Mouse (Mus musculus) limb, embryonic 14.5 days (tissue): ENCODE data around the gene Nfx1. TPM values are rescaled to one million over a fixed set of nuclear protein-coding genes. Genes with fewer than 3 reads are reported as not detected.

Source experiments
- ATAC-seq: fragments of 200-750 bp; cut with Nextera tagmentation; 2 replicates; pipeline ENCODE4 v1.8.0; 2017; ENCODE audit warnings: low read depth, moderate number of reproducible peaks, moderate TSS enrichment; ENCODE audit not compliant: low FRiP score
- DNase-seq: peaks from one replicate; pipeline ENCODE4 v3.0.0-alpha.2; 2015; ENCODE audit warnings: low spot score
- H3K27ac ChIP-seq: fragments of 300-500 bp; sonication (generic); replicated peaks from 2 replicates; pipeline ENCODE4 v1.5.1; 2014; ENCODE audit warnings: low read depth, mild to moderate bottlenecking, low read length, moderate library complexity, mixed read lengths
- H3K27me3 ChIP-seq: fragments of 300-500 bp; sonication (generic); 2 replicates; pipeline ENCODE4 v1.6.1; 2014; ENCODE audit warnings: low read length, mixed read lengths; ENCODE audit not compliant: control insufficient read depth, insufficient read depth
- H3K36me3 ChIP-seq: fragments of 300-500 bp; sonication (generic); 2 replicates; pipeline ENCODE4 v1.6.1; 2014; ENCODE audit warnings: mild to moderate bottlenecking, low read length, moderate library complexity, mixed read lengths; ENCODE audit not compliant: control insufficient read depth, insufficient read depth
- H3K4me1 ChIP-seq: fragments of 300-500 bp; sonication (generic); 2 replicates; pipeline ENCODE4 v1.6.1; 2014; ENCODE audit warnings: antibody characterized with exemption, low read length, mixed read lengths; ENCODE audit not compliant: control insufficient read depth, insufficient read depth
- H3K4me2 ChIP-seq: fragments of 300-500 bp; sonication (generic); replicated peaks from 2 replicates; pipeline ENCODE4 v1.6.1; 2014; ENCODE audit warnings: low read depth, mild to moderate bottlenecking, low read length, moderate library complexity; ENCODE audit not compliant: severe bottlenecking
- H3K4me3 ChIP-seq: fragments of 300-500 bp; sonication (generic); replicated peaks from 2 replicates; pipeline ENCODE4 v1.5.1; 2014; ENCODE audit warnings: low read length
- H3K9ac ChIP-seq: fragments of 300-500 bp; sonication (generic); 2 replicates; pipeline ENCODE4 v1.6.1; 2014; ENCODE audit warnings: mild to moderate bottlenecking, low read depth, low read length, moderate library complexity; ENCODE audit not compliant: severe bottlenecking
- H3K9me3 ChIP-seq: fragments of 300-500 bp; sonication (generic); 2 replicates; pipeline ENCODE4 v1.6.1; 2016; ENCODE audit warnings: low read length; ENCODE audit not compliant: control insufficient read depth
- POLR2A ChIP-seq: fragments of 200-500 bp; IDR thresholded peaks from 2 replicates; pipeline ENCODE4 v1.8.0; 2012; ENCODE audit warnings: inconsistent platforms, mild to moderate bottlenecking, moderate library complexity, borderline replicate concordance; ENCODE audit not compliant: insufficient read depth, insufficient read length; ENCODE audit errors: extremely low read depth
- WGBS: fragments of 180-500 bp; shearing (Covaris S2); extraction: QIAGEN DNeasy Blood & Tissue Kit; methylation state at CpG from one replicate; pipeline ENCODE4 v1.1.7; 2014; 5-methylcytosine and 5-hydroxymethylcytosine counted together
- polyA plus RNA-seq, 2 experiments: library from polyadenylated mRNA; depleted of rRNA in 1 of 2; stranded (reverse) in 1 of 2; unstranded in 1 of 2; fragments of >200 nt; fragmentation: Nextera tagmentation in 1 of 2; extraction: Ambion mirVana in 1 of 2; gene quantifications; 2 replicates each; pipeline versions ENCODE4 v1.2.1 to v1.2.3; 2012 to 2014

The Nfx1 gene
- polyA plus RNA-seq, 2 experiments, result 88.8 to 91.4 TPM

DNA sequence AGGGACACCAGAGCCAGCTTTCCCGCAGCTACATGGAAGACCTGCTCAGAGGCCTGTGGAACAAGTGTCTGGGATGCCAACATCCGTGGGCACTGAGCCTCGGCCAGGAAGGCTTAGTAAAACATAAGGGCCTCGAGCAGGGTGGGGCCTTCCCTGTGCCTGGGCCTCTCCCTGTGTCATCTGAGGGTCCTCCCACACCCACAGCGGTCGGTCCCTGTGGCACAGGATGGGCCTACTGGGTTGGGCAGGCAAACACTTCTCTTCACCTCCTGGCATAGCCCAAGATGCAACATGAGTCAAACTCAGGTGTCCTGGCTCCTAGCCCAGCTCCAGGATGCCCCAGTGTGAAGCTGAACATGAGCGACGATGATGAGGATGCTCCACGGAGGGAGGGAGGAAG lies 86.7 kb downstream of the Nfx1 start:
- 0 out of 2 replicates have a peak, but pooled peaks cover 3% of the 10 kb centered on the region for H3K4me1 ChIP-seq
- no peaks in the 10 kb centered on the region for H3K36me3 ChIP-seq
- 66% methylated on average over 6 of the region's 9 CpGs for WGBS
- H3K27ac ChIP-seq, result no peak overlapping the region
- no peak overlapping the region for H3K9ac ChIP-seq
- H3K27me3 ChIP-seq, result no peaks in the 10 kb centered on the region
- DNase-seq (no peak), ATAC-seq (no peak; the same call in 1 of the 2 replicates)
- no peak overlapping the region for H3K4me3 ChIP-seq
- no peak for TF ChIP-seq POLR2A
- H3K9me3 ChIP-seq, result no peaks in the 10 kb centered on the region
- no peak overlapping the region for H3K4me2 ChIP-seq

DNA sequence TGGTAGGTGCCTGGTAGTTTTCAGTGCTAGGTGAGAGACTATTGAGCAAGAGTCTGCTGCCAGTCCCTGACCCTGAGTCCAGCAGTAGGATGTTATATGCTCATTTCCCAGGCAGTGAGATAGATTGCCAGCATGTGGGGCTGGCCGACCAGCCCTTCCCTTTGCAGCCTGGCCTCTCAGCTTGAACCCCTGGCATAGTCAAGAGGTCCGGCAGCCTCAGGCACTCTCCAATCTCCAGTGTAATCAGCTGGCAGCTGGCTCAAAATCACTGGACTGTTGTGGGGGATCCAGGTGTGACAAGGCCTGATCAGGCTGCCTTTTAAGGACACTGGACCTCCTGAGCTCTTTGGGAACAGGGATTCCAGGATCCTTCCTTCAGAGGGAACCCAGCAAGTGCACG lies 92.6 kb downstream of the Nfx1 start:
- WGBS, result 40% methylated on average over 3 of the region's 3 CpGs
- Histone ChIP-seq H3K9ac (no peak overlapping the region), H3K27ac (no peak overlapping the region), H3K4me3 (no peak overlapping the region), H3K4me2 (no peak overlapping the region), H3K27me3 (no peaks in the 10 kb centered on the region), H3K36me3 (no peaks in the 10 kb centered on the region), H3K4me1 (no peaks in the 10 kb centered on the region), H3K9me3 (no peaks in the 10 kb centered on the region)
- no peak for ATAC-seq
- no peak for DNase-seq
- no peak for TF ChIP-seq POLR2A

DNA sequence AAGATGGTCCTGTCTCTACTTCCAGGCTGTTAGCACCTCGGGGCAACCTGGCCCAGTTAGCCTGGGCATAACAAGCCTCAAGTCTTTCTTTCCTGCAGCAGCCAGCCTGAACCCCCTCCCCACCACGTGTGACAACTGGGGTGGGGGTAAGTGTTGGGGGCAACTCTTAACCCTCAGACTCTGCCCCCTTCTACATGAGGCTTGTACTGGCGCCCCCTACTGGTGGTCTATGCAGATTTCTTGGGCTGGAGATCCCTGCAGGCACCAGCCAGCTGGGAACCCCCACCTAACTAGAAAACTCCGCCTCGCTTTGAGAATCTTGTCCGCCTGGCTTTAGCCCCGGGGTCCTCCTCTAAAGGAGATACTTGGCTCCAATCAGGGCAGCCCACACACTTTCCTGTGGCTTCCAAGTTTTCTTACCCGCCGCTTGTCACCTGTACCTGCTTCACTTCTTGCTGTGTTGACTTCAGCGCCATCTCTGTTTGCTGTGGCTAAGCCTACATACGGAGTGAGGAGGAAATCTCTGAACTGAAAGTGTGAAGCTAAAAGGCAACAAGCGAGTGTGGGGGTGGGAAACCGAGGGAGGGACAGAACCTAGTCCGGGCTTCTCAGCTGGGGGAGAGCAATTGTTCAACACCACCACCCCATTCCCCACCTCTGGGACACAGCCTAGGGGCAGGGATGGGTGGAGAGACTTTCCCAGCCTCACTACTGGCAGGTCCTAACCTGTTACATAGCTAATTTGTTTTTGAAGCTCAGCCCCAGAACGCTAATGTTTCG lies 93.4 kb downstream of the Nfx1 start:
- Histone ChIP-seq H3K9me3 (no peaks in the 10 kb centered on the region), H3K4me1 (no peaks in the 10 kb centered on the region), H3K4me2 (peak overlapping the region; percentile 25; the same call in 1 of the 2 replicates), H3K27me3 (no peaks in the 10 kb centered on the region), H3K36me3 (no peaks in the 10 kb centered on the region), H3K9ac (no peak overlapping the region), H3K4me3 (no peak overlapping the region), H3K27ac (no peak overlapping the region)
- peak; percentile 52 for DNase-seq
- 16% methylated on average over 16 of the region's 16 CpGs for WGBS
- TF ChIP-seq POLR2A, result no peak
- ATAC-seq, result 0 out of 2 replicates have a peak, but pooled peaks have one; percentile 41

DNA sequence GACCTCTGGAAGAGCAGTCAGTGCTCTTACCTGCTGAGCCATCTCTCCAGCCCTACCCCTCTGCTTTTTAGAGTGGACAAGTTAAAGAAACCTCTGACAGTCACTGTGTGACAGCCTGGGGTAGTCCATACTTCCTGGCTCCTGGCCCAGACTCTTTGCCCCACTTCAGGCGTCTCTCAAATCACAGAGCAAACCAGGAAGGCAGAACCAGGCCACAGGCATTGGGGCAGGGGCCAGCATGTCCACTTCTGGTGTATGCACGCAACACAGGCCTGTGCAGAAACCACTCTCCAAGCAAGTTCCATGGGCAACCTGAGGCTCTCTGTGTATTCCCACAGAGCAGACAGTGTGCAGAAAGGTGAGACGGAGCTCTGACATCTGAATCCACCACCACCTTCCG lies 94.5 kb downstream of the Nfx1 start:
- Histone ChIP-seq H3K4me1 (no peaks in the 10 kb centered on the region), H3K27me3 (no peaks in the 10 kb centered on the region), H3K9me3 (no peaks in the 10 kb centered on the region), H3K27ac (no peak overlapping the region), H3K4me2 (no peak overlapping the region), H3K9ac (no peak overlapping the region), H3K36me3 (no peaks in the 10 kb centered on the region), H3K4me3 (no peak overlapping the region)
- 91% methylated on average over 4 of the region's 4 CpGs for WGBS
- no peak for TF ChIP-seq POLR2A
- ATAC-seq, result no peak
- no peak for DNase-seq

DNA sequence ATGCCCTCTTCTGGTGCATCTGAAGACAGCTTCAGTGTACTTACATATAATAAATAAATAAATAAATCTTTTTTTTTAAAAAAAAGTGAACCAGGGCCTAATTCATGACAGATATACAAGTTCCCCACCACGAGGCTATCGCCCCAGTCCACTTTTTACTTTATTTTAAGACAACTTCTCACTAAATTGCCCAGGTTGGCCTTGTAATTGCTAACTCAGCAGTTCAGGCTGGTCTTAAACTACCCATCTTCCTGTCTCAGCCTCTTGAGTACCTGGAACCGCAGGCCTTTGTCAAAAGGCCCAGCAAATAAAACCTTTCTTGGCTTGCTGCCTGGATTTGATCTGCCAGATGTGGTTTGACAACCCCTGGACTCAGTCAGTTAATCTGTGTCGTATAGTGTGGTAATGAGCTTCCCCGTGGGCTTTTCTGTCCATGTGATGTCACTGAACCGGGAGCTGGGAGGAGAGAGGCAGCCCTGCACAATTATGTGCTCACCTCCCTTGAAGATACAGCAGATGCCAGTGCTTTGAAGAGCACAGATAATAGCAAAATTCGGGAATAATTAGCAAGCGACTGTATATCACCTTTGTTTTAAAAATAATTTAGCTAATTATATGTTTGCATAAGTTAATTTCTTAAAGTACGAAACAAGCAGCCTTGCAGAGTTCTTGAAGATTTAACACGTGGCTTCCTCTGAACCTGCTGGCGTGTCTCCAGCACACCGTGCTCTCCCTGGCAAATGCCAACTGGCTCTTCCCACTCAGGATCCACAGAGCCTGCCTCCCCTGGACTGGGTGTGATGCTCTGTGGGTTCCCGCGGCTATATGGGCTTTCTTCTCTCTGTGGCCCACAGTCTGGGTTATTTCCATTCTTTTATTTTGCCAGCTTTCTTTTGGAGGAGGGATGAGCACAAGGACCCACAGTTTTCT lies 101.1 kb downstream of the Nfx1 start:
- Histone ChIP-seq H3K9ac (no peak overlapping the region), H3K36me3 (no peaks in the 10 kb centered on the region), H3K27me3 (no peaks in the 10 kb centered on the region), H3K4me2 (no peak overlapping the region), H3K4me1 (no peaks in the 10 kb centered on the region), H3K4me3 (no peak overlapping the region), H3K27ac (no peak overlapping the region), H3K9me3 (no peaks in the 10 kb centered on the region)
- WGBS, result 52% methylated on average over 14 of the region's 14 CpGs
- ATAC-seq (no peak), DNase-seq (peak; percentile 59)
- no peak for TF ChIP-seq POLR2A
